Mouse (Mus musculus): ENCODE results near the gene Srgap1. TPM values are rescaled to one million over a fixed set of nuclear protein-coding genes. Genes with fewer than 3 reads are reported as not detected.

Srgap1 gene
- total RNA-seq, 2 experiments from 2014 or later: not detected

GRCm38 (mm10) chr10:121836507-121837165 lies 210.5 kb downstream of the Srgap1 start:
- 0 out of 2 replicates have a peak, but pooled peaks have one; percentile 22 for ATAC-seq (replicated peaks; ENCODE audit: poor library complexity, severe bottlenecking)

- 0 out of 2 replicates have a peak, but pooled peaks have one; percentile 44 for ATAC-seq (replicated peaks; ENCODE audit: poor library complexity, severe bottlenecking)
These were observed 213.7 kb downstream of the Srgap1 start for GRCm38 (mm10) chr10:121833443-121833842.

- ATAC-seq (replicated peaks; ENCODE audit: poor library complexity, severe bottlenecking): no peak
These were observed 216.5 kb downstream of the Srgap1 start for GRCm38 (mm10) chr10:121830335-121831307.

GRCm38 (mm10) chr10:121829800-121830303 lies 217.3 kb downstream of the Srgap1 start:
- ATAC-seq (replicated peaks; ENCODE audit: poor library complexity, severe bottlenecking): peak; percentile 37; the same call in 1 of the 2 replicates

- ATAC-seq (replicated peaks; ENCODE audit: poor library complexity, severe bottlenecking): no peak
These were observed 218.1 kb downstream of the Srgap1 start for GRCm38 (mm10) chr10:121829034-121829433.

GRCm38 (mm10) chr10:121822674-121823073 lies 224.4 kb downstream of the Srgap1 start:
- no peak for ATAC-seq (replicated peaks; ENCODE audit: poor library complexity, severe bottlenecking)

- ATAC-seq (replicated peaks; ENCODE audit: poor library complexity, severe bottlenecking): peak; percentile 46; the same call in 1 of the 2 replicates
These were observed 226.3 kb downstream of the Srgap1 start for GRCm38 (mm10) chr10:121820846-121821245.

- no peak for ATAC-seq (replicated peaks; ENCODE audit: poor library complexity, severe bottlenecking)
These were observed 229.1 kb downstream of the Srgap1 start for GRCm38 (mm10) chr10:121817983-121818382.

- ATAC-seq (replicated peaks; ENCODE audit: poor library complexity, severe bottlenecking): no peak
These were observed 239.3 kb downstream of the Srgap1 start for GRCm38 (mm10) chr10:121807771-121808170.

- no peak for ATAC-seq (replicated peaks; ENCODE audit: poor library complexity, severe bottlenecking)
These were observed 240.3 kb downstream of the Srgap1 start for GRCm38 (mm10) chr10:121806806-121807205.

- no peak for ATAC-seq (replicated peaks; ENCODE audit: poor library complexity, severe bottlenecking)
These were observed 241.2 kb downstream of the Srgap1 start for GRCm38 (mm10) chr10:121805933-121806341.

GRCm38 (mm10) chr10:121804551-121804950 lies 242.6 kb downstream of the Srgap1 start:
- ATAC-seq (replicated peaks; ENCODE audit: poor library complexity, severe bottlenecking): no peak

GRCm38 (mm10) chr10:121800041-121800440 lies 247.1 kb downstream of the Srgap1 start:
- no peak for ATAC-seq (replicated peaks; ENCODE audit: poor library complexity, severe bottlenecking)

GRCm38 (mm10) chr10:121796027-121796802 lies 250.9 kb downstream of the Srgap1 start:
- ATAC-seq (replicated peaks; ENCODE audit: poor library complexity, severe bottlenecking): peak; percentile 97

GRCm38 (mm10) chr10:121794486-121794885 lies 252.6 kb downstream of the Srgap1 start:
- ATAC-seq (replicated peaks; ENCODE audit: poor library complexity, severe bottlenecking): no peak

GRCm38 (mm10) chr10:121792661-121793060 lies 254.5 kb downstream of the Srgap1 start:
- no peak for ATAC-seq (replicated peaks; ENCODE audit: poor library complexity, severe bottlenecking)

GRCm38 (mm10) chr10:121790078-121790477 lies 257.0 kb downstream of the Srgap1 start:
- no peak for ATAC-seq (replicated peaks; ENCODE audit: poor library complexity, severe bottlenecking)

- ATAC-seq (replicated peaks; ENCODE audit: poor library complexity, severe bottlenecking): no peak
These were observed 258.6 kb downstream of the Srgap1 start for GRCm38 (mm10) chr10:121788536-121788935.

GRCm38 (mm10) chr10:121781159-121781558 lies 266.0 kb downstream of the Srgap1 start:
- ATAC-seq (replicated peaks; ENCODE audit: poor library complexity, severe bottlenecking): peak; percentile 88

GRCm38 (mm10) chr10:121775990-121776389 lies 271.1 kb downstream of the Srgap1 start:
- no peak for ATAC-seq (replicated peaks; ENCODE audit: poor library complexity, severe bottlenecking)

All from granulocyte monocyte progenitor cell, adult 5-6 weeks (primary cell).